9 mouse cellular contexts compared by ENCODE assay signal in genomic region chr5:137532808-137533116, GRCm38 (mm10). TPM values are rescaled to one million over a fixed set of nuclear protein-coding genes. Genes with fewer than 3 reads are reported as not detected.
DNase-seq lines count a peak whose midpoint lies in the region; ATAC-seq and TF ChIP-seq lines count a peak whose summit lies in the region.
"Had no signal": no experiment of that assay in that cellular context is flagged by ENCODE, and none has a peak within 500 bp of the region (broad histone marks: within the 10 kb centered on the region; RNA-seq: fewer than 3 reads in every experiment).

No protein-coding gene starts in this region.

- peak overlapping the region; percentile 97 for H3K4me3 ChIP-seq in left cerebral cortex, adult 2 months
- peak overlapping the region; percentile 83 for H3K4me3 ChIP-seq in embryonic facial prominence, embryonic 14.5 days (ENCODE audit: low read depth, low read length)
- H3K4me3 ChIP-seq in intestine, postnatal 0 days (ENCODE audit: low read depth, low read length) = peak overlapping the region; percentile 72
- H3K4me3 ChIP-seq in neural tube, embryonic 13.5 days = peak overlapping the region; percentile 89

- peak overlapping the region; percentile 89 for H3K9ac ChIP-seq in embryonic facial prominence, embryonic 14.5 days (ENCODE audit: low read depth, low read length)
- H3K9ac ChIP-seq in intestine, postnatal 0 days (ENCODE audit: low read depth, low read length) = peak overlapping the region; percentile 64
- H3K9ac ChIP-seq in neural tube, embryonic 13.5 days = peak overlapping the region; percentile 96

- H3K4me2 ChIP-seq in embryonic facial prominence, embryonic 14.5 days (ENCODE audit: low read depth, low read length) = peak overlapping the region; percentile 96
- H3K4me2 ChIP-seq in intestine, postnatal 0 days (replicated peaks; ENCODE audit: low read depth) = peak overlapping the region; percentile 71
- H3K4me2 ChIP-seq in neural tube, embryonic 13.5 days = peak overlapping the region; percentile 96

- H3K27me3 ChIP-seq in embryonic facial prominence, embryonic 14.5 days (replicated peaks; ENCODE audit: control insufficient read depth, insufficient read depth, low read length) = no peaks in the 10 kb centered on the region
- H3K27me3 ChIP-seq in intestine, postnatal 0 days (replicated peaks; ENCODE audit: control insufficient read depth, insufficient read depth, low read length) = no peaks in the 10 kb centered on the region
- H3K27me3 ChIP-seq in neural tube, embryonic 13.5 days = no peaks in the 10 kb centered on the region

- 0% methylated on average over 9 of the region's 12 CpGs for WGBS in embryonic facial prominence, embryonic 14.5 days
- 0% methylated on average over 10 of the region's 12 CpGs for WGBS in intestine, postnatal 0 days
- WGBS in neural tube, embryonic 13.5 days = 0% methylated on average over 10 of the region's 12 CpGs

- TF ChIP-seq CTCF in left cerebral cortex, adult 2 months (IDR thresholded peaks at IDR 0.05) = no peak
- TF ChIP-seq CTCF in intestine, postnatal 0 days (IDR thresholded peaks at IDR 0.05; ENCODE audit: low read depth) = no peak

- H3K4me1 ChIP-seq in embryonic facial prominence, embryonic 14.5 days (ENCODE audit: control insufficient read depth, insufficient read depth, low read length) = no peaks in the 10 kb centered on the region
- 0 out of 2 replicates have a peak, but pooled peaks cover 9% of the 10 kb centered on the region for H3K4me1 ChIP-seq in intestine, postnatal 0 days (replicated peaks; ENCODE audit: control insufficient read depth, insufficient read depth, low read length)
- peaks cover 27% of the 10 kb centered on the region for H3K4me1 ChIP-seq in neural tube, embryonic 13.5 days (replicated peaks)

- peaks cover 26% of the 10 kb centered on the region for H3K36me3 ChIP-seq in embryonic facial prominence, embryonic 14.5 days (ENCODE audit: control insufficient read depth, insufficient read depth, low read length)
- peaks cover 26% of the 10 kb centered on the region for H3K36me3 ChIP-seq in intestine, postnatal 0 days (ENCODE audit: control insufficient read depth, insufficient read depth)
- H3K36me3 ChIP-seq in neural tube, embryonic 13.5 days = peaks cover 25% of the 10 kb centered on the region

- no peaks in the 10 kb centered on the region for H3K9me3 ChIP-seq in embryonic facial prominence, embryonic 14.5 days (ENCODE audit: control insufficient read depth, low read length)
- no peaks in the 10 kb centered on the region for H3K9me3 ChIP-seq in intestine, postnatal 0 days (ENCODE audit: control insufficient read depth)
- no peaks in the 10 kb centered on the region for H3K9me3 ChIP-seq in neural tube, embryonic 13.5 days

- peak overlapping the region; percentile 100 for H3K27ac ChIP-seq in left cerebral cortex, adult 2 months
- H3K27ac ChIP-seq in embryonic facial prominence, embryonic 14.5 days (replicated peaks; ENCODE audit: low read depth, low read length) = peak overlapping the region; percentile 93
- H3K27ac ChIP-seq in intestine, postnatal 0 days (ENCODE audit: low read depth, low read length) = peak overlapping the region; percentile 83
- H3K27ac ChIP-seq in neural tube, embryonic 13.5 days (replicated peaks) = peak overlapping the region; percentile 97

- intact Hi-C loops in left cerebral cortex, adult 2 months (cut with DNase I) = loop anchor here (1.0 to 5.0 kb wide), 4 partner anchors 21 to 635 kb away; partner anchors contain the start of genes Actl6b and Tsc22d4
- intact Hi-C loops in left cerebral cortex, postnatal 4 days (cut with DNase I) = loop anchor here (5.0 kb wide), 1 partner anchor 45 kb away; no protein-coding TSS in a partner anchor

- no peak for DNase-seq in left cerebral cortex, adult 2 months (ENCODE audit: extremely low spot score in 1 of 2, low spot score in 2 of 2)
- no peak for DNase-seq in left cerebral cortex, postnatal 4 days
- no peak for DNase-seq in embryonic facial prominence, embryonic 14.5 days (ENCODE audit: low spot score)
- DNase-seq in left cerebral cortex, adult 9 months (ENCODE audit: low spot score in 2 of 2) = no peak
- DNase-seq in thymus, postnatal 0 days (ENCODE audit: low spot score) = no peak
- DNase-seq in cerebellum, adult 18-20 months = no peak

- peak; percentile 0; the same call in 1 of the 2 replicates for ATAC-seq in embryonic facial prominence, embryonic 14.5 days (ENCODE audit: low read depth)
- peak; percentile 23 for ATAC-seq in intestine, postnatal 0 days
- no peak for ATAC-seq in neural tube, embryonic 13.5 days (ENCODE audit: low read depth)

RNA-seq across cellular contexts. Expression of gene Epo, which starts 0.3 kb away (rescaled TPM):
- total RNA-seq in left cerebral cortex, adult 2 months (2021) = not detected
- total RNA-seq in left cerebral cortex, postnatal 4 days (2021) = not detected
- 0.30 TPM in 1 of 2 replicates, not detected in the other for polyA plus RNA-seq in embryonic facial prominence, embryonic 14.5 days (2014; fragmentation: Nextera tagmentation; extraction: Ambion mirVana)
- not detected in 2 replicates for polyA plus RNA-seq in intestine, postnatal 0 days (2015; fragmentation: Nextera tagmentation; extraction: Ambion mirVana)
- not detected in 2 replicates for polyA plus RNA-seq in neural tube, embryonic 13.5 days (2015; fragmentation: Nextera tagmentation; extraction: Ambion mirVana)
- not detected in 2 replicates for polyA plus RNA-seq in thymus, postnatal 0 days (2015; fragmentation: Nextera tagmentation; extraction: Ambion mirVana)
- total RNA-seq: neutrophil, adult 5-6 weeks had no signal

RNA-seq across cellular contexts. Expression of gene Gnb2, which starts 0.5 kb away (rescaled TPM):
- total RNA-seq in left cerebral cortex, adult 2 months (2021) = 100 to 1,000 TPM; 570 to 583 TPM
- 1,000 to 10,000 TPM; 1,140 to 1,206 TPM for total RNA-seq in left cerebral cortex, postnatal 4 days (2021)
- polyA plus RNA-seq in embryonic facial prominence, embryonic 14.5 days (2014; fragmentation: Nextera tagmentation; extraction: Ambion mirVana) = 430 and 472 TPM in 2 replicates
- 386 and 389 TPM in 2 replicates for polyA plus RNA-seq in intestine, postnatal 0 days (2015; fragmentation: Nextera tagmentation; extraction: Ambion mirVana)
- polyA plus RNA-seq in neural tube, embryonic 13.5 days (2015; fragmentation: Nextera tagmentation; extraction: Ambion mirVana) = 486 and 510 TPM in 2 replicates
- 425 and 451 TPM in 2 replicates for polyA plus RNA-seq in thymus, postnatal 0 days (2015; fragmentation: Nextera tagmentation; extraction: Ambion mirVana)

RNA-seq across cellular contexts. Expression of gene Gigyf1, which starts 14.4 kb away (rescaled TPM):
- total RNA-seq in left cerebral cortex, adult 2 months (2021) = 10 to 100 TPM; 58.1 to 59.9 TPM
- 10 to 100 TPM; 56.5 to 63.6 TPM for total RNA-seq in left cerebral cortex, postnatal 4 days (2021)
- polyA plus RNA-seq in embryonic facial prominence, embryonic 14.5 days (2014; fragmentation: Nextera tagmentation; extraction: Ambion mirVana) = 8.9 and 9.4 TPM in 2 replicates
- polyA plus RNA-seq in intestine, postnatal 0 days (2015; fragmentation: Nextera tagmentation; extraction: Ambion mirVana) = 4.7 and 6.4 TPM in 2 replicates
- 16.9 and 17.3 TPM in 2 replicates for polyA plus RNA-seq in neural tube, embryonic 13.5 days (2015; fragmentation: Nextera tagmentation; extraction: Ambion mirVana)
- polyA plus RNA-seq in thymus, postnatal 0 days (2015; fragmentation: Nextera tagmentation; extraction: Ambion mirVana) = 10.5 and 15.9 TPM in 2 replicates

RNA-seq across cellular contexts. Expression of gene Actl6b, which starts 20.6 kb away (rescaled TPM):
- total RNA-seq in left cerebral cortex, adult 2 months (2021) = 100 to 1,000 TPM; 103 to 111 TPM
- 100 to 1,000 TPM; 151 to 176 TPM for total RNA-seq in left cerebral cortex, postnatal 4 days (2021)
- polyA plus RNA-seq in embryonic facial prominence, embryonic 14.5 days (2014; fragmentation: Nextera tagmentation; extraction: Ambion mirVana) = 4.4 and 5.2 TPM in 2 replicates
- 2.1 and 2.9 TPM in 2 replicates for polyA plus RNA-seq in intestine, postnatal 0 days (2015; fragmentation: Nextera tagmentation; extraction: Ambion mirVana)
- 203 and 222 TPM in 2 replicates for polyA plus RNA-seq in neural tube, embryonic 13.5 days (2015; fragmentation: Nextera tagmentation; extraction: Ambion mirVana)
- 0.14 TPM in 1 of 2 replicates, not detected in the other for polyA plus RNA-seq in thymus, postnatal 0 days (2015; fragmentation: Nextera tagmentation; extraction: Ambion mirVana)
- total RNA-seq: neutrophil, adult 5-6 weeks had no signal

RNA-seq across cellular contexts. Expression of gene Pop7, which starts 30.4 kb away (rescaled TPM):
- total RNA-seq in left cerebral cortex, adult 2 months (2021) = 10 to 100 TPM; 30.4 to 35.9 TPM
- total RNA-seq in left cerebral cortex, postnatal 4 days (2021) = 10 to 100 TPM; 33.7 to 37.6 TPM
- polyA plus RNA-seq in embryonic facial prominence, embryonic 14.5 days (2014; fragmentation: Nextera tagmentation; extraction: Ambion mirVana) = 49.8 and 52.0 TPM in 2 replicates
- polyA plus RNA-seq in intestine, postnatal 0 days (2015; fragmentation: Nextera tagmentation; extraction: Ambion mirVana) = 47.9 and 50.4 TPM in 2 replicates
- 79.7 and 80.1 TPM in 2 replicates for polyA plus RNA-seq in neural tube, embryonic 13.5 days (2015; fragmentation: Nextera tagmentation; extraction: Ambion mirVana)
- polyA plus RNA-seq in thymus, postnatal 0 days (2015; fragmentation: Nextera tagmentation; extraction: Ambion mirVana) = 84.6 and 90.0 TPM in 2 replicates
